8 mouse cellular contexts compared by ENCODE assay signal in genomic region chr1:150591253-150591652, GRCm38 (mm10).
DNase-seq lines count a peak whose midpoint lies in the region; ATAC-seq and TF ChIP-seq lines count a peak whose summit lies in the region.

No protein-coding gene starts in this region.

- H3K4me2 ChIP-seq in kidney, embryonic 14.5 days (replicated peaks; ENCODE audit: low read depth, low read length), result no peak overlapping the region

- POLR2A ChIA-PET in Patski (lab: Charles Lee), result interaction anchor here (0.6 kb wide), 2 partner anchors 48 to 337 kb away, joined by 3 read pairs; no protein-coding TSS in a partner anchor

- H3K27ac ChIP-seq in kidney, adult 2 months (ENCODE audit: insufficient read depth, low read depth, low read length), result no peak overlapping the region
- H3K27ac ChIP-seq in kidney, embryonic 14.5 days (ENCODE audit: low read depth, low read length), result no peak overlapping the region

- peak; percentile 46 for DNase-seq in kidney, adult 2 months
- no peak for DNase-seq in Patski (ENCODE audit: low read depth, low spot score)
- peak; percentile 57 to 72 for DNase-seq in cerebellum, postnatal 25 days
- DNase-seq in heart, postnatal 14 days, result peak; percentile 56 to 73
- peak; percentile 29 to 30 for DNase-seq in left cerebral cortex, postnatal 10 days (ENCODE audit: extremely low spot score in 1 of 2, low spot score in 2 of 2)
- DNase-seq in ovary, postnatal 14 days (ENCODE audit: low spot score), result peak; percentile 43

- TF ChIP-seq POLR2A in kidney, adult 2 months (IDR thresholded peaks at IDR 0.05; ENCODE audit: low read depth, low read length), result no peak

- no peak for ATAC-seq in kidney, embryonic 14.5 days (ENCODE audit: low FRiP score, low TSS enrichment)
- no peak for ATAC-seq in Patski
- ATAC-seq in erythroblast, adult 5-6 weeks (replicated peaks; ENCODE audit: low FRiP score, poor library complexity, severe bottlenecking), result no peak

- H3K36me3 ChIP-seq in kidney, adult 2 months (ENCODE audit: control insufficient read depth, insufficient read depth, low read length), result no peaks in the 10 kb centered on the region
- peaks cover 4% of the 10 kb centered on the region; the same call in 1 of the 2 replicates for H3K36me3 ChIP-seq in kidney, embryonic 14.5 days (ENCODE audit: control insufficient read depth, insufficient read depth, low read length)

- intact Hi-C loops in heart, postnatal 14 days (cut with DNase I), result loop anchor here (1.0 to 10.0 kb wide), 2 partner anchors 51 to 146 kb away; no protein-coding TSS in a partner anchor
- intact Hi-C loops in left cerebral cortex, postnatal 10 days (cut with DNase I), result loop anchor here (5.0 kb wide), 1 partner anchor 49 kb away; no protein-coding TSS in a partner anchor

- TF ChIP-seq CTCF in kidney, adult 2 months (conservative IDR thresholded peaks at IDR 0.05; ENCODE audit: insufficient read depth, insufficient read length, low read depth, low read length), result peak; percentile 33; the same call in 1 of the 2 replicates
- TF ChIP-seq CTCF in Patski (IDR thresholded peaks at IDR 0.05), result peak; percentile 78

- no peaks in the 10 kb centered on the region for H3K4me1 ChIP-seq in kidney, adult 2 months (ENCODE audit: control insufficient read depth, insufficient read depth, low read length)
- H3K4me1 ChIP-seq in kidney, embryonic 14.5 days (ENCODE audit: control insufficient read depth, insufficient read depth, low read length), result no peaks in the 10 kb centered on the region

- no peaks in the 10 kb centered on the region for H3K27me3 ChIP-seq in kidney, adult 2 months (replicated peaks; ENCODE audit: control insufficient read depth, insufficient read depth, low read length)
- H3K27me3 ChIP-seq in kidney, embryonic 14.5 days (ENCODE audit: control insufficient read depth, insufficient read depth, low read length), result no peaks in the 10 kb centered on the region
- no peaks in the 10 kb centered on the region for H3K27me3 ChIP-seq in Patski

- CTCF ChIA-PET in Patski (lab: Charles Lee), result interaction anchor here (0.8 to 2.9 kb wide), 9 partner anchors 12 to 56 kb away, joined by 3 to 11 read pairs (median 5); no protein-coding TSS in a partner anchor

- no peaks in the 10 kb centered on the region for H3K9me3 ChIP-seq in kidney, embryonic 14.5 days (ENCODE audit: control insufficient read depth, low read length)

- 30% methylated on average over 2 of the region's 2 CpGs for WGBS in kidney, adult 2 months
- WGBS in kidney, embryonic 14.5 days, result 45% methylated on average over 2 of the region's 2 CpGs

- no peak overlapping the region for H3K4me3 ChIP-seq in kidney, adult 2 months (ENCODE audit: insufficient read depth, low read depth, low read length)
- no peak overlapping the region for H3K4me3 ChIP-seq in kidney, embryonic 14.5 days (ENCODE audit: low read length)

- H3K9ac ChIP-seq in kidney, embryonic 14.5 days (ENCODE audit: low read depth, low read length), result no peak overlapping the region

- in situ Hi-C loops in Patski (cut with MboI; ENCODE audit: low pct_unique_long_range_greater_than_20kb), result no loop called here
